Mouse (Mus musculus) small intestine, adult 2 months (tissue): ENCODE data around the gene Nav1.

Source experiments
- CTCF ChIP-seq: fragments of 200-500 bp; IDR thresholded peaks from 2 replicates; pipeline ENCODE4 v1.5.1; 2012; ENCODE audit warnings: low read depth, mild to moderate bottlenecking, control low read depth, inconsistent platforms, low read length, moderate library complexity, mixed read lengths; ENCODE audit not compliant: insufficient replicate concordance, insufficient read length; ENCODE audit errors: extremely low read depth
- POLR2A ChIP-seq: fragments of 200-500 bp; IDR thresholded peaks from 2 replicates; pipeline ENCODE4 v1.6.1; 2012; ENCODE audit warnings: low read depth, mild to moderate bottlenecking, control low read depth, inconsistent platforms, low read length, moderate library complexity

- TF ChIP-seq CTCF (no peak), POLR2A (no peak)
Observed at GRCm38 (mm10) chr1:135631515-135631914, 24.4 kb upstream of the Nav1 start.
